Mouse (Mus musculus) heart, adult 2 months (tissue): ENCODE measurements at regions not wholly inside any gene's neighbourhood (a gene's known extent, or its start where the extent isn't known, plus 50 kb on each side); places are given as distances from the start of the nearest gene placed in this dataset.

Experiments
- DNase-seq, 2 experiments: peaks; one replicate each; pipeline ENCODE4 v3.0.0; 2021
- H3K27ac ChIP-seq: fragments of 200-600 bp; 2 replicates; pipeline ENCODE4 v1.8.1; 2022
- H3K27me3 ChIP-seq: fragments of 200-500 bp; 2 replicates; pipeline ENCODE4 v1.6.1; 2012; ENCODE audit warnings: mild to moderate bottlenecking, low read length, inconsistent platforms, mixed read lengths; ENCODE audit not compliant: control insufficient read depth, insufficient read depth
- H3K36me3 ChIP-seq: fragments of 200-500 bp; 2 replicates; pipeline ENCODE4 v1.6.1; 2012; ENCODE audit warnings: low read length, inconsistent platforms; ENCODE audit not compliant: control insufficient read depth, insufficient read depth
- H3K4me1 ChIP-seq: fragments of 200-500 bp; 2 replicates; pipeline ENCODE4 v1.6.1; 2011; ENCODE audit warnings: low read length; ENCODE audit not compliant: control insufficient read depth, insufficient read depth
- H3K4me3 ChIP-seq: fragments of 200-600 bp; 2 replicates; pipeline ENCODE4 v1.8.1; 2022
- H3K79me2 ChIP-seq: fragments of 200-500 bp; replicated peaks from 2 replicates; pipeline ENCODE4 v1.6.1; 2012; ENCODE audit warnings: mild to moderate bottlenecking, inconsistent platforms, low read length, moderate library complexity, mixed read lengths; ENCODE audit not compliant: control insufficient read depth, insufficient read depth
- H3K9ac ChIP-seq: fragments of 200-500 bp; 2 replicates; pipeline ENCODE4 v1.6.1; 2012; ENCODE audit warnings: low read depth, mild to moderate bottlenecking, control low read depth, inconsistent platforms, low read length, mixed read lengths
- CTCF ChIP-seq: fragments of 200-600 bp; IDR thresholded peaks from 2 replicates; pipeline ENCODE4 v1.8.1; 2022; ENCODE audit warnings: antibody characterized with exemption, mild to moderate bottlenecking, moderate library complexity
- EP300 ChIP-seq: fragments of 200-500 bp; IDR thresholded peaks from 2 replicates; pipeline ENCODE4 v1.6.1; 2011; ENCODE audit warnings: low read depth, low read length, control low read depth; ENCODE audit not compliant: insufficient read depth
- POLR2A ChIP-seq: fragments of 200-500 bp; IDR thresholded peaks from 2 replicates; pipeline ENCODE4 v1.6.1; 2011; ENCODE audit warnings: mild to moderate bottlenecking, low read depth, low read length, control low read depth; ENCODE audit not compliant: insufficient read depth
- WGBS: fragments of 180-500 bp; shearing (Covaris S2); methylation state at CpG from one replicate; pipeline ENCODE4 v1.1.7; 2018; 5-methylcytosine and 5-hydroxymethylcytosine counted together
- intact Hi-C: fragments of 180-260 bp; cut with DNase I; formaldehyde crosslinking; loops from one replicate; pipeline ENCODE4 v1.15.1; 2025

GRCm38 (mm10) chr2:145081926-145082325 is 85.6 kb upstream of the Slc24a3 start:
- DNase-seq: no peak
- no peak for TF ChIP-seq EP300
- no peak for TF ChIP-seq CTCF
- TF ChIP-seq POLR2A: no peak
- Histone ChIP-seq H3K36me3 (no peaks in the 10 kb centered on the region), H3K9ac (no peak overlapping the region), H3K4me1 (no peaks in the 10 kb centered on the region), H3K27ac (no peak overlapping the region), H3K27me3 (no peaks in the 10 kb centered on the region), H3K4me3 (no peak overlapping the region), H3K79me2 (no peaks in the 10 kb centered on the region)
- intact Hi-C loops: no loop called here
- WGBS: 78% methylated on average over 2 of the region's 2 CpGs

GRCm38 (mm10) chr2:145084621-145085020 is 82.9 kb upstream of the Slc24a3 start:
- H3K27me3 ChIP-seq: no peaks in the 10 kb centered on the region
- no peaks in the 10 kb centered on the region for H3K79me2 ChIP-seq
- H3K4me3 ChIP-seq: no peak overlapping the region
- 51% methylated on average over 2 of the region's 2 CpGs for WGBS
- intact Hi-C loops: no loop called here
- H3K9ac ChIP-seq: no peak overlapping the region
- TF ChIP-seq CTCF: no peak
- no peak for TF ChIP-seq EP300
- no peak for TF ChIP-seq POLR2A
- H3K4me1 ChIP-seq: no peaks in the 10 kb centered on the region
- no peak for DNase-seq
- no peak overlapping the region for H3K27ac ChIP-seq
- no peaks in the 10 kb centered on the region for H3K36me3 ChIP-seq

- Histone ChIP-seq H3K27ac (no peak overlapping the region), H3K79me2 (no peaks in the 10 kb centered on the region), H3K4me3 (no peak overlapping the region), H3K36me3 (no peaks in the 10 kb centered on the region), H3K9ac (no peak overlapping the region), H3K4me1 (no peaks in the 10 kb centered on the region), H3K27me3 (no peaks in the 10 kb centered on the region)
- no peak for DNase-seq
- TF ChIP-seq POLR2A (no peak), CTCF (no peak), EP300 (no peak)
- intact Hi-C loops: no loop called here
- WGBS: 57% methylated on average over 5 of the region's 5 CpGs
Measured at GRCm38 (mm10) chr2:145086118-145086517, 81.4 kb upstream of the Slc24a3 start.

GRCm38 (mm10) chr2:145103295-145103694 is 64.3 kb upstream of the Slc24a3 start:
- no peak overlapping the region for H3K9ac ChIP-seq
- DNase-seq: no peak
- intact Hi-C loops: no loop called here
- no peaks in the 10 kb centered on the region for H3K36me3 ChIP-seq
- TF ChIP-seq CTCF (no peak), POLR2A (no peak), EP300 (no peak)
- no peaks in the 10 kb centered on the region for H3K79me2 ChIP-seq
- 81% methylated on average over 2 of the region's 2 CpGs for WGBS
- H3K27ac ChIP-seq: no peak overlapping the region
- H3K27me3 ChIP-seq: no peaks in the 10 kb centered on the region
- H3K4me1 ChIP-seq: no peaks in the 10 kb centered on the region
- no peak overlapping the region for H3K4me3 ChIP-seq

GRCm38 (mm10) chr2:145111615-145112014 is 55.9 kb upstream of the Slc24a3 start:
- intact Hi-C loops: no loop called here
- Histone ChIP-seq H3K4me3 (no peak overlapping the region), H3K27ac (no peak overlapping the region), H3K27me3 (no peaks in the 10 kb centered on the region), H3K79me2 (no peaks in the 10 kb centered on the region), H3K9ac (no peak overlapping the region), H3K36me3 (no peaks in the 10 kb centered on the region), H3K4me1 (no peaks in the 10 kb centered on the region)
- no peak for TF ChIP-seq CTCF
- no peak for TF ChIP-seq POLR2A
- no peak for TF ChIP-seq EP300
- DNase-seq: no peak
- WGBS: 31% methylated on average over 1 of the region's 1 CpGs

- Histone ChIP-seq H3K4me1 (no peaks in the 10 kb centered on the region), H3K9ac (no peak overlapping the region), H3K36me3 (no peaks in the 10 kb centered on the region), H3K79me2 (no peaks in the 10 kb centered on the region), H3K4me3 (no peak overlapping the region), H3K27ac (no peak overlapping the region), H3K27me3 (no peaks in the 10 kb centered on the region)
- TF ChIP-seq POLR2A: no peak
- no peak for TF ChIP-seq CTCF
- TF ChIP-seq EP300: no peak
- intact Hi-C loops: no loop called here
- DNase-seq: no peak
- 96% methylated on average over 3 of the region's 3 CpGs for WGBS
Measured at GRCm38 (mm10) chr2:145115043-145115442, 52.5 kb upstream of the Slc24a3 start.
